Mouse (Mus musculus): Measurements from ENCODE around the gene Fam104a. TPM values are rescaled to one million over a fixed set of nuclear protein-coding genes. Genes with fewer than 3 reads are reported as not detected.
A peak's percentile ranks its signal among the peaks of the same experiment; 100 is the strongest.

Gene Fam104a
- polyA plus RNA-seq (2015; fragmentation: Nextera tagmentation; extraction: Ambion mirVana), result 45.0 and 46.9 TPM in 2 replicates

GRCm38 (mm10) chr11:113683957-113684706 lies at the start of gene Fam104a, which contains the start of gene D11Wsu47e:
Gene Fam104a, minus strand, starts transcription at chr11:113684155.
Gene D11Wsu47e, plus strand, starts transcription at chr11:113684412.
- peak within 1 kb of the TSS; percentile 94 for H3K4me2 ChIP-seq
- H3K9ac ChIP-seq, result peak within 1 kb of the TSS; percentile 93
- no peaks in the 10 kb centered on the region for H3K9me3 ChIP-seq
- under 1% methylated on average over 73 of the region's 73 CpGs for WGBS
- H3K36me3 ChIP-seq, result peaks cover 16% of the 10 kb centered on the region
- peaks cover 57% of the 10 kb centered on the region for H3K4me1 ChIP-seq (replicated peaks)
- H3K27me3 ChIP-seq, result no peaks in the 10 kb centered on the region
- H3K4me3 ChIP-seq, result peak within 1 kb of the TSS; percentile 93
- H3K27ac ChIP-seq, result peak within 1 kb of the TSS; percentile 96
- ATAC-seq (ENCODE audit: low FRiP score), result peak; percentile 96

DNA sequence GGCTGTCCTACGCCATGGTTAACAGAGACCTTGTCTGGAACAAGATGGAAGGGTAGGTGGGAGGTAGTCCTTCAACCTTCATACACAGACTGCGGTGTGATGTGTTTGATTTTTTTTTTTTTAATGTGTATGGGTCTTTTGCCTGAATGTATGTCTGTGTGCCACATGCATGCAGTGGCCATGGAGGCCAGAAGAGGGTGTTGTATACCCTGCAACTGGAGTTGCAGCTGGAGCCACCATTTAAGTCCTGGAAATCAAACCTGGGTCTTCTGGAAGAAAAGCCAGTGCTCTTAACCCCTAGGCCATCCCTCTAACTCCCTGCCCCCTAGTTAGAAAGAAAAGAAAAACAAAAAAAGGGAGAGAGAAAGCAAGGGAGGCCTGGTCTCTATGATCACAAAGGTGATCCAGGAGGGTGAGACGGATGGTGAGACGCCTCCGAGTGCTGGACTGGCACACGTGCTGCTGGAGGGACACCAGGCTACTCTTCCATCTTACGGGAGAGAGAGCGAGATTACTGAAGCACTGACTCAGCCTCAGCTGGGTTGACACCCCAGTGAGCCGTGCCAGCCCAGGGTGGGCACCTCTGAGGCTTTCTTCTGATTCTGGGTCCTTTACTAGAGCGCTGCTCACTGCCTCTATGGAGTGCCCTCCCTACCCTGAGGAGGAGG lies 48.1 kb upstream of the Fam104a start:
- H3K9me3 ChIP-seq, result no peaks in the 10 kb centered on the region
- H3K9ac ChIP-seq, result no peak overlapping the region
- no peak overlapping the region for H3K4me2 ChIP-seq
- no peak overlapping the region for H3K4me3 ChIP-seq
- 91% methylated on average over 10 of the region's 10 CpGs for WGBS
- no peaks in the 10 kb centered on the region for H3K27me3 ChIP-seq
- peaks cover 27% of the 10 kb centered on the region for H3K36me3 ChIP-seq
- no peak for ATAC-seq (ENCODE audit: low FRiP score)
- no peak overlapping the region for H3K27ac ChIP-seq
- H3K4me1 ChIP-seq (replicated peaks), result peaks cover 65% of the 10 kb centered on the region

DNA sequence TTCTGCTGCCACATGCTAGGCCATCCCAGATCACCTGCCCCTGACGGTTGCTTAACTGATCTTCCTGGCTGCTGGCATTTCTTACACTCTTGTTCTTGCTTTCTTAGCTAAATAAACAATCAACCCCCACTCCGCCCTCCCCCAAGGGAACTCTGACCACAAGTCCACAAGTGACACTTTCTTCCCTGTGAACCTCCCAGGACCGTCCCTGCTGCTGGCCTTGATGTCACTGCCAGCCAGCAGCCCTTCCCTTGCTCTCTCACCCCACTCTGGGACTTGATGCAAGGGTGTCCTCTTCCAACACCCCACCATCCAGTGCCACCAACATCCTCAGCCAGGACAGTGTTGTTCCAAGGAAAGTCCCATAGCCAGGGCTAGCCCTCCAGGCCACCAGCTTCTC lies 46.9 kb upstream of the Fam104a start:
- Histone ChIP-seq H3K27ac (no peak overlapping the region), H3K27me3 (no peaks in the 10 kb centered on the region), H3K36me3 (peaks cover 38% of the 10 kb centered on the region), H3K9me3 (no peaks in the 10 kb centered on the region), H3K4me3 (no peak overlapping the region), H3K9ac (no peak overlapping the region), H3K4me1 (replicated peaks) (peaks cover 68% of the 10 kb centered on the region), H3K4me2 (no peak overlapping the region)
- WGBS, result 85% methylated on average over 3 of the region's 3 CpGs
- ATAC-seq (ENCODE audit: low FRiP score), result no peak

DNA sequence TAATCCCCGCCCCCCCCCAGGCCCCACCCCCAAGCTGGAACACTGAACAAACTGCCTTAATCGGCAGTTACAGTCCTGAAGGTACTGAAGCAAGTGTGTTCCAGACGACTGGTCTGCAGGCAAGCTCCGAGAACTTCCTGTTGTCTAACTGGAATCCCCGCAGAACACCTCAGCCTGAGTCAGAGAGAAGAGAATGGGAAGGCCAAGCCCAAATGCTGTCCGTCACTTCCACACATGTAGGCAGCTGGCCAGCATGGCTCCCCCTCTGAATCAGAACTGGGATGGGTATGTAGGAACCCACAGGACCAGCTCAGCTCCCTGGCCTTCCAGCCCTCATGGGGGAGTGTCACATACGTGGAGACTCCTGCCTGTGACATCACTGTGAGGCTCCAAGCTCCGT lies 46.0 kb upstream of the Fam104a start:
- H3K4me2 ChIP-seq, result no peak overlapping the region
- peaks cover 69% of the 10 kb centered on the region for H3K4me1 ChIP-seq (replicated peaks)
- no peak overlapping the region for H3K9ac ChIP-seq
- ATAC-seq (ENCODE audit: low FRiP score), result no peak
- 66% methylated on average over 8 of the region's 8 CpGs for WGBS
- H3K4me3 ChIP-seq, result no peak overlapping the region
- peaks cover 45% of the 10 kb centered on the region for H3K36me3 ChIP-seq
- no peaks in the 10 kb centered on the region for H3K9me3 ChIP-seq
- no peak overlapping the region for H3K27ac ChIP-seq
- no peaks in the 10 kb centered on the region for H3K27me3 ChIP-seq

- Histone ChIP-seq H3K27ac (peak overlapping the region; percentile 40; the same call in 1 of the 2 replicates), H3K36me3 (peaks cover 47% of the 10 kb centered on the region), H3K9ac (no peak overlapping the region), H3K4me3 (no peak overlapping the region), H3K27me3 (no peaks in the 10 kb centered on the region), H3K4me2 (no peak overlapping the region), H3K9me3 (no peaks in the 10 kb centered on the region), H3K4me1 (replicated peaks) (peaks cover 63% of the 10 kb centered on the region)
- WGBS, result 76% methylated on average over 21 of the region's 21 CpGs
- ATAC-seq (ENCODE audit: low FRiP score), result no peak
Measured at GRCm38 (mm10) chr11:113729239-113729638, 45.3 kb upstream of the Fam104a start.

- no peak overlapping the region for H3K9ac ChIP-seq
- H3K4me3 ChIP-seq, result no peak overlapping the region
- 80% methylated on average over 6 of the region's 6 CpGs for WGBS
- H3K4me1 ChIP-seq (replicated peaks), result peaks cover 52% of the 10 kb centered on the region
- H3K27me3 ChIP-seq, result no peaks in the 10 kb centered on the region
- ATAC-seq (ENCODE audit: low FRiP score), result no peak
- H3K36me3 ChIP-seq, result peaks cover 47% of the 10 kb centered on the region
- H3K4me2 ChIP-seq, result no peak overlapping the region
- H3K27ac ChIP-seq, result peak overlapping the region; percentile 40; the same call in 1 of the 2 replicates
- H3K9me3 ChIP-seq, result no peaks in the 10 kb centered on the region
Measured at GRCm38 (mm10) chr11:113727992-113728391, 44.0 kb upstream of the Fam104a start.

- H3K27me3 ChIP-seq, result no peaks in the 10 kb centered on the region
- H3K9ac ChIP-seq, result no peak overlapping the region
- H3K27ac ChIP-seq, result peak overlapping the region; percentile 45; the same call in 1 of the 2 replicates
- ATAC-seq (ENCODE audit: low FRiP score), result no peak
- peaks cover 58% of the 10 kb centered on the region for H3K4me1 ChIP-seq (replicated peaks)
- peaks cover 46% of the 10 kb centered on the region for H3K36me3 ChIP-seq
- H3K4me2 ChIP-seq, result no peak overlapping the region
- no peak overlapping the region for H3K4me3 ChIP-seq
- WGBS, result 86% methylated on average over 14 of the region's 14 CpGs
- no peaks in the 10 kb centered on the region for H3K9me3 ChIP-seq
Measured at GRCm38 (mm10) chr11:113726994-113727888, 43.3 kb upstream of the Fam104a start.

- 65% methylated on average over 4 of the region's 4 CpGs for WGBS
- Histone ChIP-seq H3K4me1 (replicated peaks) (peaks cover 50% of the 10 kb centered on the region), H3K36me3 (peaks cover 45% of the 10 kb centered on the region), H3K4me3 (no peak overlapping the region), H3K27ac (peak overlapping the region; percentile 75), H3K4me2 (no peak overlapping the region), H3K27me3 (no peaks in the 10 kb centered on the region), H3K9ac (no peak overlapping the region), H3K9me3 (no peaks in the 10 kb centered on the region)
- ATAC-seq (ENCODE audit: low FRiP score), result peak; percentile 43
Measured at GRCm38 (mm10) chr11:113725235-113726048, 41.5 kb upstream of the Fam104a start.

- peak overlapping the region; percentile 30; the same call in 1 of the 2 replicates for H3K27ac ChIP-seq
- WGBS, result 66% methylated on average over 14 of the region's 14 CpGs
- 0 out of 2 replicates have a peak, but pooled peaks cover 4% of the 10 kb centered on the region for H3K27me3 ChIP-seq
- H3K36me3 ChIP-seq, result peaks cover 25% of the 10 kb centered on the region
- no peak overlapping the region for H3K4me2 ChIP-seq
- H3K4me3 ChIP-seq, result no peak overlapping the region
- H3K4me1 ChIP-seq (replicated peaks), result peaks cover 32% of the 10 kb centered on the region
- H3K9me3 ChIP-seq, result no peaks in the 10 kb centered on the region
- H3K9ac ChIP-seq, result no peak overlapping the region
- ATAC-seq (ENCODE audit: low FRiP score), result no peak
Measured at GRCm38 (mm10) chr11:113722405-113723090, 38.6 kb upstream of the Fam104a start.

DNA sequence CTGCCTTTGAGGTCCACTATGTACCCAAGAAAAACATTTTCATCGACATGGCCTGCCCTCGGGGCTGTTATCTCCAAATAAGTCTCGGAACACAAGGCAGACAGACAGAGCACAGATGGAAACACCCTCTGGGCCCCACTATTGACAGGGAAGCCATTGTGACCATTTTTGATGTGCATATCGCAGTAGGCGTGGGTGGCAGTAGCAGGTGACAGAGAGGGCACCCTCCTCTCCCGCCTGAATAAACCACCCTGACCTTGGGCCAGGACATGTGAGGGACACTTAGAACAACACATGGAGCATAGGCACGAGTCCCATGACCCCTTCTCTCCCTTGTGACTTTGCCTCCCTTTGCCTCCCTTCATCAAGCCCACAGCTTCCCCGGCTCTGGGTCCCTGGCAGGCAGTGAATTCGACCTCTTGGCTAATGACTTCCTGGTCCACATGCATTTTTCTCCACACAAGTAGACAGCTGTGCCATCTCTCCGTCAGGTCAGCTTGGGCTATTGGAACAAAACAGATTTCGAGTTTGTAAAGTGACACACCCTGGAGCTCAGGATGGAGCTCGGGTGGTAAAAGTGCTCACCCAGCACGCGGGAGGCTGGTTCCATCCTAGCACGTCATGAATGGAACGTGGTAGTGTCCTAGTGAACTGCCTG lies 33.9 kb upstream of the Fam104a start:
- no peak overlapping the region for H3K9ac ChIP-seq
- H3K36me3 ChIP-seq, result no peaks in the 10 kb centered on the region
- H3K27ac ChIP-seq, result no peak overlapping the region
- WGBS, result 50% methylated on average over 16 of the region's 16 CpGs
- no peak overlapping the region for H3K4me2 ChIP-seq
- no peaks in the 10 kb centered on the region for H3K9me3 ChIP-seq
- H3K4me3 ChIP-seq, result no peak overlapping the region
- no peak for ATAC-seq (ENCODE audit: low FRiP score)
- H3K27me3 ChIP-seq, result 0 out of 2 replicates have a peak, but pooled peaks cover 10% of the 10 kb centered on the region
- H3K4me1 ChIP-seq (replicated peaks), result peaks cover 16% of the 10 kb centered on the region

All from hindbrain, embryonic 13.5 days (tissue).